Mouse (Mus musculus) bone marrow macrophage, adult 2 months (primary cell): ENCODE measurements around the gene Mr1.

Experiments
- CTCF ChIP-seq: IDR thresholded peaks from 2 replicates; pipeline ENCODE4 v1.5.1; 2012; ENCODE audit warnings: low read depth, mild to moderate bottlenecking, low read length, moderate library complexity
- POLR2A ChIP-seq: IDR thresholded peaks from 2 replicates; pipeline ENCODE4 v1.6.1; 2012; ENCODE audit warnings: mild to moderate bottlenecking, low read depth, low read length, borderline replicate concordance

GRCm38 (mm10) chr1:155174424-155174823, 27.8 kb upstream of the Mr1 start:
- TF ChIP-seq POLR2A, result no peak
- no peak for TF ChIP-seq CTCF
